Mouse (Mus musculus): ENCODE results near the gene Fam122c. TPM values are rescaled to one million over a fixed set of nuclear protein-coding genes. Genes with fewer than 3 reads are reported as not detected.

Gene Fam122c
- total and polyA plus RNA-seq, 2 experiments from 2014 or later: not detected

DNA sequence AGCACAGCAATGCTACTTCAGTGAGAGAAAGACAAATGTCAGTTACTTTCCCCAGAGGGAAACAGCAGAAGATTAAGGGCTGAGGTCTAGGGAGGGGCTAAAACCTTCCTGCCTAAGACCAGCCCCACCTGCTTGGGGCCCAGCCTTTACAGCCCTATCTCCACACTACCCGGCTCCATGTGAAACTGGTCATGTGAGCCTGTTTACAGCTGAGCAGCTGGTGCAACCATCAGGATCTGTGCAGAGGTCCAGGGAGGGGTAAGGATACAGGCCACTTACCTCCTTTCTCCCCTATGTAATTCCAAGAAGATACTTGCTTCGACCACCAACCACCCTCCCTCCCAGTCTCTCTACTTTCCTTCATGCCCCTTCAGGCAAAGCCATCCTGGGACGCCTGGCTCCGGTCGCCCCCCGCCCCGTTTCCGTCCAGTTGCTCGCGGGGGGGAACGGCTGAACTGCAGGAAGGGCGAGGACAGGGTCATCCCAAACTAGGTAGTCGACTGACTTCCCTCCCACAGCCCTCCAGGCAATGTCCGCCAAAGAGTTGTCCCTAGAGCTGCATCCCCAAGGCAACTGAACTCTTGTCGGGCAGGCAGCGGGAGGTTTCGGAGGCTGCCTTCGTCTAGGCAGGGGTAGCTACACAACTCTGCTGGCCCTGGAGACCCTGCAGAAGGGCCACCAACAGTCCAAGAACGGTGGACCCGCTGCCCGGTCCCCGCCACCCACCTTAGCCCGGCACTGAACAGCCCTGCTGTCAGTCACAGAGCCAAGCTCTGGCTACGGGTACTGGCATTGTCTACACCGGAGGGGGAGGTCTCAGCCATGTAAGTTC is 96.5 kb downstream of the Fam122c start:
- ATAC-seq (peak; percentile 86), DNase-seq (ENCODE audit: low spot score) (peak; percentile 6)
- no peaks in the 10 kb centered on the region for H3K4me1 ChIP-seq (ENCODE audit: insufficient read depth, low read length)
- no peaks in the 10 kb centered on the region for H3K9me3 ChIP-seq (ENCODE audit: low read length)
- H3K36me3 ChIP-seq (ENCODE audit: insufficient read depth, low read length): no peaks in the 10 kb centered on the region
- peak overlapping the region; percentile 74 for H3K27ac ChIP-seq
- no peaks in the 10 kb centered on the region for H3K27me3 ChIP-seq (ENCODE audit: insufficient read depth, low read length)
- no peak for TF ChIP-seq CTCF (IDR thresholded peaks at IDR 0.05; ENCODE audit: low read depth)
- peak overlapping the region; percentile 55 for H3K4me3 ChIP-seq (ENCODE audit: low read length)
- peak overlapping the region; percentile 59 for H3K9ac ChIP-seq (replicated peaks; ENCODE audit: low read length)
- WGBS: 29% methylated on average over 25 of the region's 25 CpGs
- H3K4me2 ChIP-seq (ENCODE audit: low read depth, low read length): peak overlapping the region; percentile 64

GRCm38 (mm10) chrX:53370366-53370740 is 97.1 kb downstream of the Fam122c start, which contains the start of gene Mospd1:
Gene Mospd1, minus strand, starts transcription at chrX:53370502.
- DNase-seq (ENCODE audit: low spot score) (peak; percentile 83), ATAC-seq (peak; percentile 98)
- peak within 1 kb of the TSS; percentile 59 for H3K9ac ChIP-seq (replicated peaks; ENCODE audit: low read length)
- no peaks in the 10 kb centered on the region for H3K4me1 ChIP-seq (ENCODE audit: insufficient read depth, low read length)
- peak within 1 kb of the TSS; percentile 55 for H3K4me3 ChIP-seq (ENCODE audit: low read length)
- H3K9me3 ChIP-seq (ENCODE audit: low read length): no peaks in the 10 kb centered on the region
- no peak for TF ChIP-seq CTCF (IDR thresholded peaks at IDR 0.05; ENCODE audit: low read depth)
- H3K27ac ChIP-seq: peak within 1 kb of the TSS; percentile 74
- WGBS: 22% methylated on average over 13 of the region's 15 CpGs
- no peaks in the 10 kb centered on the region for H3K27me3 ChIP-seq (ENCODE audit: insufficient read depth, low read length)
- H3K36me3 ChIP-seq (ENCODE audit: insufficient read depth, low read length): no peaks in the 10 kb centered on the region
- H3K4me2 ChIP-seq (ENCODE audit: low read depth, low read length): peak within 1 kb of the TSS; percentile 64

Other genes with a start within 250 kb of the Fam122c start
- gene Plac1, start 33.3 kb upstream of the Fam122c start, total RNA-seq (2014; rRNA removed): not detected in 2 replicates
- 0.45 TPM in 1 of 2 replicates, not detected in the other for gene Plac1, start 33.3 kb upstream of the Fam122c start, polyA plus RNA-seq (2015; fragmentation: Nextera tagmentation; extraction: Ambion mirVana)
- gene Fam122b, start 3.6 kb upstream of the Fam122c start, total RNA-seq (2014; rRNA removed): 1.8 and 3.1 TPM in 2 replicates
- 2.6 and 3.0 TPM in 2 replicates for gene Fam122b, start 3.6 kb upstream of the Fam122c start, polyA plus RNA-seq (2015; fragmentation: Nextera tagmentation; extraction: Ambion mirVana)
- 9.8 and 20.8 TPM in 2 replicates for gene Mospd1, start 97.1 kb downstream of the Fam122c start, total RNA-seq (2014; rRNA removed)
- 34.7 and 37.0 TPM in 2 replicates for gene Mospd1, start 97.1 kb downstream of the Fam122c start, polyA plus RNA-seq (2015; fragmentation: Nextera tagmentation; extraction: Ambion mirVana)
- not detected in 2 replicates for gene Etd, start 161.5 kb downstream of the Fam122c start, total RNA-seq (2014; rRNA removed)
- not detected in 2 replicates for gene Etd, start 161.5 kb downstream of the Fam122c start, polyA plus RNA-seq (2015; fragmentation: Nextera tagmentation; extraction: Ambion mirVana)

Data from hindbrain, postnatal 0 days (tissue).